Mouse (Mus musculus) layer of hippocampus, adult 18-20 months (tissue): ENCODE results near the gene Chst4. TPM values are rescaled to one million over a fixed set of nuclear protein-coding genes. Genes with fewer than 3 reads are reported as not detected.
"Not testable (repeated sequence)": the region's sequence is repeated elsewhere in the genome, so short reads cannot be mapped to it uniquely, and the experiment has no call there.

ENCODE experiments used
- DNase-seq, 2 experiments: peaks; one replicate each; pipeline ENCODE4 v3.0.0; 2022; ENCODE audit warnings: low spot score in 2 of 2
- long read RNA-seq: library from polyadenylated mRNA; stranded (forward); transcript quantifications from one replicate; pipeline ENCODE4 v2.0.0, GENCODE M21; 2021
- total RNA-seq, 2 experiments: library from RNA; stranded (reverse); gene quantifications; 2 replicates each; pipeline ENCODE4 v1.2.3; 2021

The Chst4 gene
- not detected for total RNA-seq
- long read RNA-seq, partial matches to known transcripts = 0 of 1 reads
- long read RNA-seq, other reads (novel, unspliced or antisense) = 0 of 1 reads

- DNase-seq = no peak
Measured at GRCm38 (mm10) chr8:110039659-110040058, at the start of gene Chst4. Gene Chst4 (minus strand): TSS chr8:110039740.

- no peak for DNase-seq
Measured at GRCm38 (mm10) chr8:110082416-110083105, 43.0 kb upstream of the Chst4 start.

GRCm38 (mm10) chr8:110079282-110080221, 40.0 kb upstream of the Chst4 start, which contains the start of gene Zfp612:
Gene Zfp612 (plus strand): TSS chr8:110079746.
- peak; percentile 54 to 74 for DNase-seq

GRCm38 (mm10) chr8:110074496-110074895, 35.0 kb upstream of the Chst4 start:
- no peak for DNase-seq

- peak; percentile 29 to 76 for DNase-seq
Measured at GRCm38 (mm10) chr8:110071600-110071999, 32.1 kb upstream of the Chst4 start.

GRCm38 (mm10) chr8:110069706-110070105, 30.2 kb upstream of the Chst4 start:
- no peak for DNase-seq

GRCm38 (mm10) chr8:110065676-110066075, 26.1 kb upstream of the Chst4 start:
- DNase-seq = no peak

- DNase-seq = no peak
Measured at GRCm38 (mm10) chr8:110064606-110065365, 25.2 kb upstream of the Chst4 start.

- no peak for DNase-seq
Measured at GRCm38 (mm10) chr8:110064161-110064560, 24.6 kb upstream of the Chst4 start.

GRCm38 (mm10) chr8:110058207-110058606, 18.7 kb upstream of the Chst4 start:
- no peak for DNase-seq

GRCm38 (mm10) chr8:110051208-110051607, 11.7 kb upstream of the Chst4 start:
- no peak for DNase-seq

- DNase-seq = no peak
Measured at GRCm38 (mm10) chr8:110040509-110040908, 969 bp upstream of the Chst4 start.

- DNase-seq = no peak
Measured at GRCm38 (mm10) chr8:110039216-110039615, 324 bp downstream of the Chst4 start.

- peak in 1 of 2 experiments; percentile 20 for DNase-seq
Measured at GRCm38 (mm10) chr8:110036156-110036555, 3.4 kb downstream of the Chst4 start.

GRCm38 (mm10) chr8:110034331-110034730, 5.2 kb downstream of the Chst4 start:
- DNase-seq = peak in 1 of 2 experiments; percentile 6

GRCm38 (mm10) chr8:110033771-110034170, 5.8 kb downstream of the Chst4 start:
- not testable (repeated sequence) for DNase-seq

- DNase-seq = no peak
Measured at GRCm38 (mm10) chr8:110022768-110023344, 16.7 kb downstream of the Chst4 start.

- DNase-seq = no peak
Measured at GRCm38 (mm10) chr8:110022081-110022480, 17.5 kb downstream of the Chst4 start.

- peak in 1 of 2 experiments; percentile 44 for DNase-seq
Measured at GRCm38 (mm10) chr8:110010868-110011267, 28.7 kb downstream of the Chst4 start.

GRCm38 (mm10) chr8:110008995-110009446, 30.5 kb downstream of the Chst4 start:
- DNase-seq = no peak
